In the genomic region with DNA sequence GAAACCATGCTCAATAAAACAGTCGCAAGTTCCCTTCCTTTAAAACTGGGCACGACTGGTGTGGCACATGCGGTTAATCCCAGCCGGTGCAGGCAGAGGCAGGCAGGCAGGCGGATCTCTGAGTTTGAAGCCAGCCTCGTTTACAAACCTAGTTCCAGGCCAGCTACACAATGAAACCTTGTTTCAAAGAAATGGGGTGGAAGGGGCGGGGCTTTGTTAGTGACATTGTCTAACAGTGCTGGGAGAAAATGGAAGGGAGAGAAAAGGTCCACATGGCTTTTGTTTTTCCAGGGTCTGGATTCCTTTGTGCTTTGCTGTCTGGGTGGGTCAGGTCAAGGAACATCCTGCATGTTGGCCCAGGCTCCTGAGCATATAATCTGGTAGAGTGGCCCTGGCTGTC, we compare ENCODE assay signal across 15 mouse cellular contexts.
DNase-seq lines count a peak whose midpoint lies in the region; ATAC-seq lines count a peak whose summit lies in the region.
"Had no signal": no experiment of that assay in that cellular context is flagged by ENCODE, and none has a peak within 500 bp of the region (broad histone marks: within the 10 kb centered on the region; RNA-seq: fewer than 3 reads in every experiment).

No protein-coding gene starts in this region.

- no peak overlapping the region for H3K9ac ChIP-seq in hindbrain, embryonic 11.5 days (ENCODE audit: low read depth, low read length)
- H3K9ac ChIP-seq in hindbrain, embryonic 13.5 days: no peak overlapping the region
- H3K9ac ChIP-seq: hindbrain, embryonic 15.5 days had no signal

- no peaks in the 10 kb centered on the region for H3K4me1 ChIP-seq in hindbrain, embryonic 11.5 days (replicated peaks; ENCODE audit: control insufficient read depth, insufficient read depth, low read length)
- peaks cover 12% of the 10 kb centered on the region for H3K4me1 ChIP-seq in hindbrain, embryonic 13.5 days (replicated peaks)

- peak; percentile 55 for DNase-seq in hindbrain, embryonic 11.5 days (ENCODE audit: low spot score)
- DNase-seq in thymus, postnatal 14 days: peak; percentile 45
- DNase-seq in thymus, adult 18-20 months: no peak
- peak; percentile 58 for DNase-seq in embryo, embryonic 10.5 days (ENCODE audit: low spot score)
- DNase-seq in retina, postnatal 1 day: peak; percentile 90
- DNase-seq in layer of hippocampus, postnatal 10 days (ENCODE audit: low spot score in 2 of 2): no peak
- DNase-seq: cerebellum, adult 11 months; layer of hippocampus, adult 9-11 months; lung, postnatal 14 days had no signal

- no peak overlapping the region for H3K4me3 ChIP-seq in hindbrain, embryonic 11.5 days (ENCODE audit: low read depth, low read length)
- no peak overlapping the region for H3K4me3 ChIP-seq in hindbrain, embryonic 13.5 days
- H3K4me3 ChIP-seq: hindbrain, embryonic 15.5 days had no signal

- WGBS in hindbrain, embryonic 11.5 days: 42% methylated on average over 7 of the region's 7 CpGs
- 39% methylated on average over 7 of the region's 7 CpGs for WGBS in hindbrain, embryonic 13.5 days

- no peak overlapping the region for H3K4me2 ChIP-seq in hindbrain, embryonic 11.5 days (replicated peaks; ENCODE audit: low read depth, low read length)
- no peak overlapping the region for H3K4me2 ChIP-seq in hindbrain, embryonic 13.5 days

- no peak overlapping the region for H3K27ac ChIP-seq in hindbrain, embryonic 11.5 days (ENCODE audit: low read depth, low read length)
- H3K27ac ChIP-seq in hindbrain, embryonic 13.5 days: no peak overlapping the region
- H3K27ac ChIP-seq: gastrocnemius, adult 2 months; hindbrain, embryonic 15.5 days; midbrain, embryonic 12.5 days had no signal

- no peaks in the 10 kb centered on the region for H3K27me3 ChIP-seq in hindbrain, embryonic 11.5 days (ENCODE audit: control insufficient read depth, insufficient read depth, low read length)
- no peaks in the 10 kb centered on the region for H3K27me3 ChIP-seq in hindbrain, embryonic 13.5 days
- H3K27me3 ChIP-seq: hindbrain, embryonic 15.5 days had no signal

- no peaks in the 10 kb centered on the region for H3K36me3 ChIP-seq in hindbrain, embryonic 11.5 days (ENCODE audit: control insufficient read depth, insufficient read depth, low read length)
- peaks cover 7% of the 10 kb centered on the region for H3K36me3 ChIP-seq in hindbrain, embryonic 13.5 days
- H3K36me3 ChIP-seq: heart, embryonic 10.5 days; hindbrain, embryonic 15.5 days; midbrain, embryonic 12.5 days had no signal

- peak; percentile 31 for ATAC-seq in hindbrain, embryonic 11.5 days (ENCODE audit: low FRiP score)
- no peak for ATAC-seq in hindbrain, embryonic 13.5 days (ENCODE audit: low FRiP score)
- ATAC-seq in inflammation-experienced regulatory T-cells, adult 6 months: no peak

- H3K9me3 ChIP-seq in hindbrain, embryonic 11.5 days (ENCODE audit: control insufficient read depth, low read length): no peaks in the 10 kb centered on the region
- H3K9me3 ChIP-seq in hindbrain, embryonic 13.5 days: peaks cover 7% of the 10 kb centered on the region
- H3K9me3 ChIP-seq: heart, embryonic 10.5 days had no signal

Comparison
In these comparisons a context has a peak if more than half of its experiments do, and no peak if none do; other contexts are left out.
1. DNase-seq: peak in hindbrain, embryonic 11.5 days (single experiment), thymus, postnatal 14 days (single experiment), embryo, embryonic 10.5 days (single experiment) and retina, postnatal 1 day (single experiment); none in thymus, adult 18-20 months (0 of 2) and layer of hippocampus, postnatal 10 days (0 of 2).